Mouse (Mus musculus): ENCODE measurements at regions not wholly inside any gene's neighbourhood (a gene's known extent, or its start where the extent isn't known, plus 50 kb on each side); places are given as distances from the start of the nearest gene placed in this dataset.

DNA sequence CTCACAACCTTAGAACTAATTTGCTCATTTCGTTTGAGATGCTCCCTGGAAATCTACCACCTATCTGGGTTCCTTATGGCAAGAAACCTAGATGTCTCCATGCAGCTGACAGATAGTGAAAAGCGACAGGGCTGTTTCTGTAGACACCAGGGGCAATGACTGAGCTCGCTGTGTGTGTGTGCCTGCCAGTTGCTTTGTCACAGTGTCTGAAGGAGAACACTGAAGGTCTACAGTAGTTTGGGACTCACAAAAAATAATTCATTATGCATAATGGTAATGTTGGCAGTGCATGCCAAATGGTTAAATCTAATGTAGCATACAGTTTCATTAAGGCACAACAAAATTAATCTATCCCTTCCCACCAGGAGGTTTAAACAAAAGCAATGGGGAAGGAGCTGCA lies 453.2 kb upstream of the Kif2a start:
- no peaks in the 10 kb centered on the region for H3K9me3 ChIP-seq (replicated peaks; ENCODE audit: control insufficient read depth, low read length)
- ATAC-seq (ENCODE audit: insufficient read depth, low FRiP score) = no peak
- H3K4me2 ChIP-seq (ENCODE audit: low read depth, low read length) = no peak overlapping the region
- H3K9ac ChIP-seq (ENCODE audit: low read length) = no peak overlapping the region
- WGBS = 81% methylated on average over 3 of the region's 3 CpGs
- H3K4me1 ChIP-seq (ENCODE audit: control insufficient read depth, insufficient read depth, low read length) = no peaks in the 10 kb centered on the region
- no peaks in the 10 kb centered on the region for H3K27me3 ChIP-seq (ENCODE audit: control insufficient read depth, insufficient read depth, low read length)
- H3K4me3 ChIP-seq (replicated peaks; ENCODE audit: low read length) = no peak overlapping the region
- H3K27ac ChIP-seq (ENCODE audit: low read length) = no peak overlapping the region
- H3K36me3 ChIP-seq (ENCODE audit: control insufficient read depth, insufficient read depth, low read length) = no peaks in the 10 kb centered on the region

GRCm38 (mm10) chr13:107469491-107470276 lies 447.8 kb upstream of the Kif2a start:
- H3K4me2 ChIP-seq (ENCODE audit: low read depth, low read length) = peak overlapping the region; percentile 59
- no peaks in the 10 kb centered on the region for H3K9me3 ChIP-seq (replicated peaks; ENCODE audit: control insufficient read depth, low read length)
- ATAC-seq (ENCODE audit: insufficient read depth, low FRiP score) = peak; percentile 88
- H3K4me1 ChIP-seq (ENCODE audit: control insufficient read depth, insufficient read depth, low read length) = 0 out of 2 replicates have a peak, but pooled peaks cover 3% of the 10 kb centered on the region
- peak overlapping the region; percentile 50 for H3K9ac ChIP-seq (ENCODE audit: low read length)
- no peaks in the 10 kb centered on the region for H3K36me3 ChIP-seq (ENCODE audit: control insufficient read depth, insufficient read depth, low read length)
- H3K27ac ChIP-seq (ENCODE audit: low read length) = peak overlapping the region; percentile 66
- 4% methylated on average over 13 of the region's 13 CpGs for WGBS
- no peaks in the 10 kb centered on the region for H3K27me3 ChIP-seq (ENCODE audit: control insufficient read depth, insufficient read depth, low read length)
- peak overlapping the region; percentile 37 for H3K4me3 ChIP-seq (replicated peaks; ENCODE audit: low read length)

- Histone ChIP-seq H3K9ac (ENCODE audit: low read length) (no peak overlapping the region), H3K9me3 (replicated peaks; ENCODE audit: control insufficient read depth, low read length) (no peaks in the 10 kb centered on the region)
These were observed 440.9 kb upstream of the Kif2a start for GRCm38 (mm10) chr13:107462791-107463190.

DNA sequence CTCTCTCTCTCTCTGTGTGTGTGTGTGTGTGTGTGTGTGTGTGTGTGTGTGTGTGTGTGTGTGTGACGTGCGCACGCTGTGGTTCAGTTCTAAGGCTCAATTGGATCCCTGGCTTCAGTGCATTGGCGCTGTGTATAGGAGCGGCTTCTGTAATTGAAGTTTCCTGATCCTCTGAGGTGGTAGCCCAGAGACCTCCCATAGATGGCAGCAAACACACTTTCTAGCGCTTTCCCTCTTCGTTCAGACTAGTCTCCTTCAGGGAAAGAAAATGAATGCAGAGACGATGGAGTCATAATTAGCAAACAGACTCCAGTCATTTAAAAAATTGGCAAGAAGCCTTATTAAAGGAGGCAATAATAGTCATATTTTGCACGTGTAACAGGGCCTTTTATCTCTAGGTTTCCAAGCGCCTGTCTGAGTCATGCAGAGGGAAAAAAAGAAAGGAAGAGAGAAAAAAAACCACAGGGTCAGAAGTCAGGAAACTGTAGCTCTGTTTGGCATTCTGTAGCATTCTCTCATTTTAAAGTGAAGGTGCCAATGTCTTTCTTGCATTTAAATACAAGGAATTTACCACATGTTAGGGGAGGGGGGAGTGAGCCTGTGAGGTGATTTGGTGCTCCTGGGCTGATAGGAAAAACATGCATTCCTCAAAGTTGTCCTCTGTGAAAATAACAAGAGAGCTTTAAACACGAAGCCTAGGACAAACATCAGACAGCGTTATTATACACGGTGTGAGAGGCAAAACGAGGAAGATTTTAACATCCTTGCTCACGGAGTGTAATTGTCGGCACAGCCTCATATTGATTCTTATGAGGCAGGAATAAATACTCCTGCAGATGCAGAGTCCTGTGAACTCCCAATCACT lies 439.4 kb upstream of the Kif2a start:
- Histone ChIP-seq H3K36me3 (ENCODE audit: control insufficient read depth, insufficient read depth, low read length) (no peaks in the 10 kb centered on the region), H3K4me2 (ENCODE audit: low read depth, low read length) (peak overlapping the region; percentile 45), H3K9me3 (replicated peaks; ENCODE audit: control insufficient read depth, low read length) (no peaks in the 10 kb centered on the region), H3K9ac (ENCODE audit: low read length) (no peak overlapping the region), H3K27ac (ENCODE audit: low read length) (no peak overlapping the region), H3K27me3 (ENCODE audit: control insufficient read depth, insufficient read depth, low read length) (no peaks in the 10 kb centered on the region), H3K4me1 (ENCODE audit: control insufficient read depth, insufficient read depth, low read length) (0 out of 2 replicates have a peak, but pooled peaks cover 3% of the 10 kb centered on the region), H3K4me3 (replicated peaks; ENCODE audit: low read length) (0 out of 2 replicates have a peak overlapping the region, but pooled peaks have one; percentile 15)
- WGBS = 16% methylated on average over 16 of the region's 16 CpGs
- ATAC-seq (ENCODE audit: insufficient read depth, low FRiP score) = peak; percentile 87

More at GRCm38 (mm10) chr13:107462791-107463190, 440.9 kb upstream of the Kif2a start:
- Histone ChIP-seq H3K4me2 (ENCODE audit: low read depth, low read length) (no peak overlapping the region), H3K36me3 (ENCODE audit: control insufficient read depth, insufficient read depth, low read length) (no peaks in the 10 kb centered on the region), H3K27me3 (ENCODE audit: control insufficient read depth, insufficient read depth, low read length) (no peaks in the 10 kb centered on the region), H3K4me1 (ENCODE audit: control insufficient read depth, insufficient read depth, low read length) (0 out of 2 replicates have a peak, but pooled peaks cover 3% of the 10 kb centered on the region), H3K27ac (ENCODE audit: low read length) (no peak overlapping the region), H3K4me3 (replicated peaks; ENCODE audit: low read length) (no peak overlapping the region)
- WGBS = 87% methylated on average over 7 of the region's 7 CpGs
- ATAC-seq (ENCODE audit: insufficient read depth, low FRiP score) = no peak

GRCm38 (mm10) chr13:107458730-107459129 lies 436.8 kb upstream of the Kif2a start:
- Histone ChIP-seq H3K9me3 (replicated peaks; ENCODE audit: control insufficient read depth, low read length) (no peaks in the 10 kb centered on the region), H3K4me2 (ENCODE audit: low read depth, low read length) (no peak overlapping the region), H3K9ac (ENCODE audit: low read length) (no peak overlapping the region), H3K4me1 (ENCODE audit: control insufficient read depth, insufficient read depth, low read length) (0 out of 2 replicates have a peak, but pooled peaks cover 3% of the 10 kb centered on the region), H3K27ac (ENCODE audit: low read length) (no peak overlapping the region), H3K27me3 (ENCODE audit: control insufficient read depth, insufficient read depth, low read length) (no peaks in the 10 kb centered on the region), H3K36me3 (ENCODE audit: control insufficient read depth, insufficient read depth, low read length) (no peaks in the 10 kb centered on the region), H3K4me3 (replicated peaks; ENCODE audit: low read length) (no peak overlapping the region)
- ATAC-seq (ENCODE audit: insufficient read depth, low FRiP score) = no peak
- 76% methylated on average over 4 of the region's 4 CpGs for WGBS

DNA sequence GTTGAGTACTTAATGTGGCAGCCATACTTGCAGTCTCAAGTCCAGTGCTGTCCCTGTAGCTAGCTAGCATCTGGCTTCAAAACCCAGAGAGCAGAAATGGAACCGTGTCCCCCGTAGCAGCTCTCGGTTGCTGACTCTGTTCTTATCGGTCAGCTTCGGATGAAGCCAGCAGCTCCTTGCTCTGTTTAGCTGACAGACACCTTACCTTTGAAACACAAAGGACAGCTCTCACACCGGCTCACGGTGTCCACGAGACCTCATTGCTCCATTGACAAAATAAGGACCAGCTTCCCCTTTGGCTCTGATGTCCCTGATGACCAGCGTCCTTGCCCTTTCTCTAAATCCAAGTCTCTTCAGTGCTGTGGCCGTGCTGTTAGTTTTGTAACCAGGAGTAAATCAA lies 435.3 kb upstream of the Kif2a start:
- H3K9ac ChIP-seq (ENCODE audit: low read length) = no peak overlapping the region
- no peak overlapping the region for H3K4me2 ChIP-seq (ENCODE audit: low read depth, low read length)
- ATAC-seq (ENCODE audit: insufficient read depth, low FRiP score) = no peak
- WGBS = 85% methylated on average over 10 of the region's 10 CpGs
- H3K4me1 ChIP-seq (ENCODE audit: control insufficient read depth, insufficient read depth, low read length) = 0 out of 2 replicates have a peak, but pooled peaks cover 3% of the 10 kb centered on the region
- no peaks in the 10 kb centered on the region for H3K36me3 ChIP-seq (ENCODE audit: control insufficient read depth, insufficient read depth, low read length)
- H3K9me3 ChIP-seq (replicated peaks; ENCODE audit: control insufficient read depth, low read length) = no peaks in the 10 kb centered on the region
- no peak overlapping the region for H3K4me3 ChIP-seq (replicated peaks; ENCODE audit: low read length)
- no peak overlapping the region for H3K27ac ChIP-seq (ENCODE audit: low read length)
- H3K27me3 ChIP-seq (ENCODE audit: control insufficient read depth, insufficient read depth, low read length) = no peaks in the 10 kb centered on the region

GRCm38 (mm10) chr13:107456394-107456793 lies 434.5 kb upstream of the Kif2a start:
- Histone ChIP-seq H3K36me3 (ENCODE audit: control insufficient read depth, insufficient read depth, low read length) (no peaks in the 10 kb centered on the region), H3K4me2 (ENCODE audit: low read depth, low read length) (no peak overlapping the region), H3K9ac (ENCODE audit: low read length) (no peak overlapping the region), H3K9me3 (replicated peaks; ENCODE audit: control insufficient read depth, low read length) (peaks cover 4% of the 10 kb centered on the region; the same call in 1 of the 2 replicates), H3K27me3 (ENCODE audit: control insufficient read depth, insufficient read depth, low read length) (no peaks in the 10 kb centered on the region), H3K4me1 (ENCODE audit: control insufficient read depth, insufficient read depth, low read length) (0 out of 2 replicates have a peak, but pooled peaks cover 3% of the 10 kb centered on the region), H3K27ac (ENCODE audit: low read length) (no peak overlapping the region), H3K4me3 (replicated peaks; ENCODE audit: low read length) (no peak overlapping the region)
- ATAC-seq (ENCODE audit: insufficient read depth, low FRiP score) = no peak
- 56% methylated on average over 2 of the region's 2 CpGs for WGBS

- ATAC-seq (ENCODE audit: insufficient read depth, low FRiP score) = no peak
- Histone ChIP-seq H3K36me3 (ENCODE audit: control insufficient read depth, insufficient read depth, low read length) (no peaks in the 10 kb centered on the region), H3K27ac (ENCODE audit: low read length) (no peak overlapping the region), H3K4me1 (ENCODE audit: control insufficient read depth, insufficient read depth, low read length) (no peaks in the 10 kb centered on the region), H3K4me3 (replicated peaks; ENCODE audit: low read length) (no peak overlapping the region), H3K9me3 (replicated peaks; ENCODE audit: control insufficient read depth, low read length) (peaks cover 4% of the 10 kb centered on the region; the same call in 1 of the 2 replicates), H3K4me2 (ENCODE audit: low read depth, low read length) (no peak overlapping the region), H3K27me3 (ENCODE audit: control insufficient read depth, insufficient read depth, low read length) (no peaks in the 10 kb centered on the region), H3K9ac (ENCODE audit: low read length) (no peak overlapping the region)
- 75% methylated on average over 11 of the region's 11 CpGs for WGBS
These were observed 427.8 kb upstream of the Kif2a start for GRCm38 (mm10) chr13:107449598-107450179.
